Mouse (Mus musculus) thymus, postnatal 10 days (tissue): ENCODE measurements around the gene Ccl7.

Source experiments
- DNase-seq, 2 experiments: peaks; one replicate each; pipeline ENCODE4 v3.0.0; 2021; ENCODE audit warnings: low spot score in 2 of 2

The Ccl7 gene

DNA sequence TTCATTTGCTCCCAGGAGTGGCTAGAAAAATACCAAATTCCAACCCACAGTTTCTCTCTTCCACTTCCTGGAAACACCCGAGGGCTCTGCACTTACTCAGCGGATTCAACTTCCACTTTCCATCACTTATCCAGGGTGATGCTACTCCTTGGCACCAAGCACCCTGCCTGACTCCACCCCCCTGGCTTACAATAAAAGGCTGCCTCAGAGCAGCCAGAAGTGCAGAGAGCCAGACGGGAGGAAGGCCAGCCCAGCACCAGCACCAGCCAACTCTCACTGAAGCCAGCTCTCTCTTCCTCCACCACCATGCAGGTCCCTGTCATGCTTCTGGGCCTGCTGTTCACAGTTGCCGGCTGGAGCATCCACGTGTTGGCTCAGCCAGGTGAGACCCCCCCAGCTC, 10.2 kb upstream of the Ccl7 start, which contains the start of gene Ccl2:
TSS of gene Ccl2 (plus strand) at position 216 of the 400 bp plus-strand sequence.
- no peak for DNase-seq

- no peak for DNase-seq
Measured at GRCm38 (mm10) chr11:82035857-82036256, 9.7 kb upstream of the Ccl7 start.

- DNase-seq = no peak
Measured at GRCm38 (mm10) chr11:82038535-82038934, 7.0 kb upstream of the Ccl7 start, which contains the start of gene Gm17268. Gene Gm17268 (minus strand): TSS chr11:82038562.

GRCm38 (mm10) chr11:82039132-82039660, 6.3 kb upstream of the Ccl7 start:
- DNase-seq = no peak

DNA sequence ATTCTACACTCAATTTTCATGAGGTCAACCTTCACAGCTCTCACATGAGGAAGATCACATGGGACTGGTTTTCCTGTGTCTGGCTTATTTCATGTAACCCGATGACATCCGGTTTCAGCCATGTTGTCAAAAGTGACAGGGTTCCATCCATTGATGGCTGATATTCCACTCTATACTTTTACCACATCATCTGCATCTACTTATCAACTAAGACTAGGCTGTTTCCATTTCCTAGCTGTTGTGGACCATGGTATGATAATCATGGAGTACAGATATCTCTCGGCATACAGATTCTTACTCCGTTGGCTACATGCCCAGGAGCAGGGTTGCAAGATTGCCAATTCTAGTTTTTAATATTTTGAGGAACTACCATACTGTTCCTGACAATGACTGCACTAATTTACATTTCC, 3.8 kb upstream of the Ccl7 start:
- no peak for DNase-seq

- DNase-seq = peak; percentile 13 to 50
Measured at GRCm38 (mm10) chr11:82047746-82048415, 2.4 kb downstream of the Ccl7 start.

DNA sequence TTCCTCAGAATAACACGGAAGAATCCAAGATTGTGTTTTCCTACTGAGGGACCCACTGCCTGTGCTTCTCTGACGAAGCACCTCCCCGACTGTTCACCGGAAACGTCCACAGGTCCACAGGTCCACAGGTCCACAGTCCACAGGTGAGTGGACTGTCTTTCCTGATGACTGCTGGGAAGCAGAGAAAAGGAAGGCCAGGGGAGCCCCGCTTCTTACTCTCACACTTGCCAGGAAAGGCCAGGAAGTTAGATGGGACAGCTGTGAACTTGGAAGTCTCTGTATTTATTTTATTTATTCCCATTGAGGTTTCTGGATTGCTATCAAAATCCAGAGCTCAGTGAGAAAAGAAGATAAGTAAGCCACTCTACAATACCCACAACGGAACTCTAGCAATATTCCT, 8.3 kb downstream of the Ccl7 start:
- DNase-seq = no peak

DNA sequence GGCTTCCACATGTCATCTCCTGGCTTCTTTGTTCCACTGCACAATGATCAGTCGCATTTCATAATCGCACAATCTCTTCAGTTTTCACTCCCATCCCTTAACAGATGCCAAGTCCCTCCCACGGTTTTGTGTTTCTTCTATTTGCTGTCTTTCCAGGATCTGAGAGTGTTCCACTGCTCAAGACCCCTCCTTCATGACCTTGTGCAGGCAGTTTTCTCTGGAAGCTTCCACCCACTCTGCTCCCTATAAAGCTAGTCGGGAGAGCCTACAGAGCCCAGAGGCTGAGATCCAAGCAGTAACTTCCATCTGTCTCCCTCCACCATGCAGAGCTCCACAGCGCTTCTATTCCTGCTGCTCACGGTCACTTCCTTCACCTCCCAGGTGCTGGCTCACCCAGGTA, 12.1 kb downstream of the Ccl7 start, which contains the start of gene Ccl11:
TSS of gene Ccl11 (plus strand) at position 178 of the 400 bp plus-strand sequence.
- no peak for DNase-seq

DNA sequence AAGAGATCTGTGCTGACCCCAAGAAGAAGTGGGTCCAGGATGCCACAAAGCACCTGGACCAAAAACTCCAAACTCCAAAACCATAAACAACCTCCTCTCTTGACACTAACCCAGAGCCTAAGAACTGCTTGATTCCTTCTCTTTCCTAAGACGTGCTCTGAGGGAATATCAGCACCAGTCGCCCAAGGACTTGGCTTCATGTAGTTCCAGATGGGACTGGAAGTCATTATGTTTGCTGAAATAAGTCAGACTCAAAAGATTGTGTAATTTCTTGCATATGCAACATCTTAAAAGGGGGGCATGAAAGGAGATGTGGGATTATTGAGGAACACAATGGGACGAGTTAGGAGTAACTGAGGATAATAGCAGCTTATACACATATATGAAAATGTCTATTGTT, 16.7 kb downstream of the Ccl7 start:
- DNase-seq = no peak

- DNase-seq = no peak
Measured at GRCm38 (mm10) chr11:82063454-82063853, 17.9 kb downstream of the Ccl7 start.

DNA sequence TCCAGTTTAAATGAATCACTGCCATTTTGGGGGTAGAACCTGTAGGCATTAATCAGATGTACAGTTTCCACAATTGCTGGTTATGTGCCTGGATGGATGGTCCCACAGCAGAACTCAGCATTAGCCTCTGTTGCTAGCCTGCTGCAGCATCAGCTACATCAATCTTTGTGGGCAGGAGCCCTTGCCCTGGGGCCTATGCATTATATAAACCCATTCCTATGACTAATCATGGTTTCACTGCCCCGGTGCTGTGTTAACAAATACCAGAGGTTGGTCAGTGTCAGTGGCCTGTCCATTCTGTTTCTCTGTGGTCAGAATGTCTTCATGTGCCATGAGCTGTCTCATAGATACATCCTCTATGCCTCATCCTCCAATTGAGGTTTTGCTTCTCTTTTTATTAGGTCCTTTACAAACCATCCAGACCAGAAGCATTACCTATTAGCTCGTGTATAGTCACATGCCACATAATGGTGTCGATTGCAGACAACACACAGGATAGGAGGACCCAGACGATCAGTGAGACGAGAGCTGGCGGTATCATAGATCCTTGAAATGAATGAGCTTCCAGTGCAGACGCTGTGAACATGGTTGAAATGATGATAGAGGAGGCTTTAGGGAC, 21.6 kb downstream of the Ccl7 start:
- no peak for DNase-seq

DNA sequence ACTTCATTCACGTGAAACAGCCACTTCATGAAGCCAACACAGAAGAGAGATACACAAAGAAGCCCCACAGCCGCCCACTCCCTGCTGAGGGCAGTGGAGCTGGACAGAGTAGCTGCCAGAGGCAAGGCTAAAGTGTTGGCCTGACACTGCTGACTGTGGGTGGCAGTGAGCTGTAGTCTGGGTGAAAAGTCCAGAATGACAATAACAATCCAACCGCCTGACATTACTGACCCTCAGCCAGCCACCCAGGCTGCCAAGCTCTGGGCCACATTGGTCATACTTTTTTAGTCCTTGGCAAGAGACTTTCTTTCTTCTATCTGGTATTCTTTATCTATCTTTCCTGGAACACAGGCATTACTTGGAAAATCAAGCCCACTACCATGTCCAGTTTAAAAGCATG, 25.6 kb downstream of the Ccl7 start:
- DNase-seq = no peak

GRCm38 (mm10) chr11:82072374-82072773, 26.9 kb downstream of the Ccl7 start:
- no peak for DNase-seq

GRCm38 (mm10) chr11:82072984-82073383, 27.5 kb downstream of the Ccl7 start:
- DNase-seq = no peak

DNA sequence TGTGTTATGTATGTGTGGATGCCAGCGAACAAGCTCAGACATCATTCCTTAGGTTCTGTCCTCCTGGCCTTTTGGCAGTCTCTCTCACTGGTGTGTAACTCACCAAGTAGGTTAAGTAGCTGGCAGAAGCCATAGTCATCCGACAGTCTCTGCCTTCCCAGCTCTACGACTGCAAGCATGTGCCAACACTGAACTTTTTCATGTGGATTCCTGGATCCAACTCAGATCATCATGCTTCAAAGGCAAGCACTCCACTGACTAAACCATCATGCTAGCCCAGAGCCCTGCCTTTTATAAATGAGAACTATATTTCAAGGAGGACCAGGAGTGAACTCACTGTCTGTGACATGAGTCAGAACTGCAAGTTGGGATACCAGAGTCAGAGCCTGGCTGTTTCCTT, 28.2 kb downstream of the Ccl7 start:
- DNase-seq = no peak

DNA sequence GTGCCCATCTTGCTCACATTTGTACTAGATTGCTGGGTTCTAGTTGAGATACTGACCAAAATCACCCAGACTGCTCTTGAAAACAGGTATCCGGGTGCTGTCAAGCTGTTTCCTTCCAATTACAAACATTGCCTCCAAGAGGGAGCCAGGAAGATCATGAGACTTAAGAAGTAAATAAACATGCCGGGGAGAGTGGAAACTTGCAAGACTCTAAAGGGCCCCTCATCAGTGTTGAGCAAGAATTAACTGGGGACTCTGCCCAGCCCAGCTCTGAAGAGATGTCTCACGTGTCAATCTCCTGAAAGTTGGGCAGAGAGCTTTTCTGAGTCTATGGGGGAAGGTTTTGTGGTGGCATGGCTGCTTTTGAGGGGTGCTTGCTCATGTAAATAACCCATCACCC, 31.5 kb downstream of the Ccl7 start:
- no peak for DNase-seq

- no peak for DNase-seq
Measured at GRCm38 (mm10) chr11:82078136-82078730, 32.7 kb downstream of the Ccl7 start.

- no peak for DNase-seq
Measured at GRCm38 (mm10) chr11:82080865-82081264, 35.4 kb downstream of the Ccl7 start.

DNA sequence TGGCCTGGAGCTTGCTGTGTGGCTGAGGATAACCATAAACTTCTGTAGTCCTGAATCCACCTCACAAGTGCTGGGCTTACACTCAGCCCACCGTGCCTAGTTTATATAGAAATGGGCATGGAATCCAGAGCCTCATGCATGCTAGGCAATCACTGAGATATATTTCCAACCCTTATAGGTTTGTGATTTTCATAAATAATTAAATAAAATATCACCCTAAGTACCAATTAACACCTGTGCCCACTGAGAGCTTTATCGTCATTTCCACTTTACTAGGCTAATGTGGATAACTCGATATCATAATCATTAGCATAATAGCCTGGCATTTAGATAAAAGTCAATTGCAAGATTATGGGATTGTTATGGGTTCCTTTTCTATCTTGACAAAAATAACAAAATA, 38.8 kb downstream of the Ccl7 start:
- no peak for DNase-seq
